Mouse (Mus musculus): ENCODE measurements around the gene Deup1.

- no peak for TF ChIP-seq CTCF (IDR thresholded peaks at IDR 0.05; ENCODE audit: low read depth)
- no peak for TF ChIP-seq EP300 (IDR thresholded peaks at IDR 0.05; ENCODE audit: low read depth)
These were observed 99.9 kb downstream of the Deup1 start for GRCm38 (mm10) chr9:15527846-15528245.

All from liver, postnatal 0 days (tissue).